Mouse (Mus musculus) CD4-positive naive resting alpha-beta T cell, adult 76 days (primary cell): ENCODE results near the gene Inka2. TPM values are rescaled to one million over a fixed set of nuclear protein-coding genes. Genes with fewer than 3 reads are reported as not detected.

Experiments
- total RNA-seq: library from RNA; stranded (reverse); gene quantifications from one replicate; pipeline ENCODE4 v1.2.4, GENCODE M21; 2023

The Inka2 gene
- 1.9 TPM for total RNA-seq

DNA sequence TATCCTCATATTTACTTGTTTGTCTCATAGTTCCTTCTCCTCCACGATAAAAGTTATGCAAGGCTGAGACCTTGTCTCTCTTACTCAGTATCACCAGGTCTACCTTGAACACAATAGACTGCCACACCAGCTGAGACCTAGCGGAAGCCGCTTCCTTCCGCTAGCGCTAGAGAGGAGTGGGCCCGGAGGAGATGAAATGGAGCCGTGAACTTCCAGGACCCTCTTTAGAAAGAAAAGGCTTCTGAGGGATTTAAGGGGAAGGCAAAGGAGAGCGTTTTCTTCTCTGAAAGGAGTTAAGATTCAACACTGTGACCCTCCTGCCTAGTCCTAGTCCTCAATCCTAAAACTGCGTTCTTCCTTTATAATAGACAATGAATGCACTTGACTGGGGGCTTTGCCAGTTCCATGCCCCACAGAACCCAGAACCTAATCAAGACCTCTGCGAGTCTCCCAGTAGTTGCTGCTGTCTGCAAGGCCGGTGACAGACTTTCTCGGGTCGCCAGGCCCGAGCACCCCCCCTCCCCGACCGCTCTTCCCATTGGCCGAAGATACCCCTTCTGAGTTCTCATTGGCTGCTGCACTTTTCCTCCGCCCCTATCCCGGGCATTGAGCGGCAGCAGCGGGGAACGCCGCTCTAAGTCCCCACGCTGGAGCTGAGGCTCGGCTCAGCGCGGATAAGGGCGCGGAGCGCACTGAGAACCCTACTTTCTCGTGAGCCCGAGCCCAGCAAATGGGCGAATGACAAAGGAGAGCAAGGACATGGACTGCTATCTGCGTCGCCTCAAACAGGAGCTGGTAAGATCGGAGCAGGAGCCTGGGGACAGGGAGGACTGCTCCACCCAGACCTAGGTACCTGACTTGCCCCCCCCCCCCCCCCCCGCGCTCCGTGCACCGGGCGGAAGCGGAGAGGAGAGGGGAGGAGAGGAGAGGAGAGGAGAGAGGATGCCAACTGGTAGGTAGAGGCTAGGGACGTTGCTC lies at the start of gene Inka2:
Gene Inka2, plus strand, starts transcription at position 569 of the 978 bp plus-strand sequence.

DNA sequence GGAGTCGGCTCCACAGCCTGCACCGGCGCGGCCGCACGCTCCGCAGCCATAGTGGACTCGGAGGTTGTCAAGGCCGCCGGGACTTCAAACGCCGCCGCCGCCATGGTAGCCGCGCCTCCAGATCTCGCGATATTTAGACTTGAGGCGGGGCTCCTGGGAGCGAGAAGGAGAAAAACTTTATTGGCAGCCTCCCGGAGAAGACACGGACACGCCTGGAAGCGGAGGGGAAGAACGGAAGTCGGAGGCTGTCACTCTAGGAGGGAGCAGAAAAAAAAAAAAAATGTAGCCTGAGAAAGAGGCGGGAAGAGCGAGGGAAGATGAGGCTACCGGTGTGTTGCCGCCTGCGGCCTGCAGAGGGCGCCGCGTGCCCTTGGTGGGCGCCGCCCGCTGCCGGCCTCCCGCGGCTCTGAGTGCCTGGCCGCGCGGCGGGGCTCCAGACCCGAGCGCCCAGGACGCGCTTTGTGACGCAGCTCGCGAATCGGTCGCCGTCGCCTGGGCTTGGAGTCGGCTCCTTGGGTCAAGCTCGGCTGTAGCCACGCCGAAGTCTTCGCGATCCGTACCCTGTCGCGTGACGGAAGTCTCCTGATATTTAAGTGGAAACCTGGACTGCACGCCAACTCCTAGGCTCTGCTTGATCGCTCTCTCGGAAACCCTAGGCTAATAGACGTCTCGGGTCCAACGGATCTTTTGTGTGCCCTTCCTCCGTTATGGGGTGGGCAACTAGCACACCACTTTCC lies 16.9 kb upstream of the Inka2 start, which contains the start of gene Ddx20:
Gene Ddx20, minus strand, starts transcription at position 251 of the 737 bp plus-strand sequence.

Other genes with a start within 250 kb of the Inka2 start
- 26.0 TPM for gene Ddx20, start 17.0 kb upstream of the Inka2 start, total RNA-seq
- 105 TPM for gene Rap1a, start 96.7 kb downstream of the Inka2 start, total RNA-seq
- not detected for gene Adora3, start 166.3 kb downstream of the Inka2 start, total RNA-seq
- not detected for gene Tmigd3, start 166.3 kb downstream of the Inka2 start, total RNA-seq
- gene I830077J02Rik, start 228.1 kb downstream of the Inka2 start, total RNA-seq: 3.5 TPM